Comparison of ENCODE assay signal across 25 mouse cellular contexts in genomic region chr7:99188630-99189029, GRCm38 (mm10). TPM values are rescaled to one million over a fixed set of nuclear protein-coding genes. Genes with fewer than 3 reads are reported as not detected.
A peak's percentile ranks its signal among the peaks of the same experiment; 100 is the strongest.
DNase-seq lines count a peak whose midpoint lies in the region; ATAC-seq and TF ChIP-seq lines count a peak whose summit lies in the region.
"Had no signal": no experiment of that assay in that cellular context is flagged by ENCODE, and none has a peak within 500 bp of the region (broad histone marks: within the 10 kb centered on the region; RNA-seq: fewer than 3 reads in every experiment).

No protein-coding gene starts in this region.

- H3K4me1 ChIP-seq in liver, embryonic 16.5 days (ENCODE audit: control insufficient read depth, low read depth, low read length): peaks cover 15% of the 10 kb centered on the region
- no peaks in the 10 kb centered on the region for H3K4me1 ChIP-seq in forebrain, embryonic 14.5 days (ENCODE audit: control insufficient read depth, insufficient read depth, low read length)
- H3K4me1 ChIP-seq in forebrain, postnatal 0 days (ENCODE audit: insufficient read depth): no peaks in the 10 kb centered on the region
- H3K4me1 ChIP-seq: heart, embryonic 15.5 days; kidney, embryonic 15.5 days; neural tube, embryonic 13.5 days had no signal

- H3K4me3 ChIP-seq in liver, embryonic 16.5 days (ENCODE audit: low read depth, low read length): no peak overlapping the region
- H3K4me3 ChIP-seq in forebrain, embryonic 14.5 days (ENCODE audit: low read depth, low read length): no peak overlapping the region
- no peak overlapping the region for H3K4me3 ChIP-seq in forebrain, postnatal 0 days (ENCODE audit: low read depth, low read length)
- H3K4me3 ChIP-seq: embryonic facial prominence, embryonic 10.5 days; forebrain, embryonic 12.5 days; heart, adult 2 months; heart, embryonic 15.5 days; kidney, embryonic 15.5 days; midbrain, embryonic 10.5 days; neural tube, embryonic 13.5 days had no signal

- ATAC-seq in liver, embryonic 16.5 days (ENCODE audit: low read depth): peak; percentile 66
- ATAC-seq in forebrain, embryonic 14.5 days: no peak
- no peak for ATAC-seq in forebrain, postnatal 0 days
- ATAC-seq: hindbrain, embryonic 16.5 days; intestine, embryonic 16.5 days had no signal

- H3K9ac ChIP-seq in liver, embryonic 16.5 days (ENCODE audit: low read depth, low read length): no peak overlapping the region
- H3K9ac ChIP-seq in forebrain, embryonic 14.5 days (ENCODE audit: low read length): no peak overlapping the region
- no peak overlapping the region for H3K9ac ChIP-seq in forebrain, postnatal 0 days
- H3K9ac ChIP-seq: forebrain, embryonic 12.5 days; heart, embryonic 15.5 days; kidney, embryonic 15.5 days; neural tube, embryonic 13.5 days had no signal

- TF ChIP-seq CTCF in forebrain, postnatal 0 days (IDR thresholded peaks at IDR 0.05; ENCODE audit: low read depth): no peak

- peak overlapping the region; percentile 37 for H3K27ac ChIP-seq in liver, embryonic 16.5 days (ENCODE audit: low read length)
- H3K27ac ChIP-seq in forebrain, embryonic 14.5 days (ENCODE audit: low read depth, low read length): no peak overlapping the region
- no peak overlapping the region for H3K27ac ChIP-seq in forebrain, postnatal 0 days (ENCODE audit: low read depth, low read length)
- H3K27ac ChIP-seq: embryonic facial prominence, embryonic 10.5 days; forebrain, embryonic 12.5 days; heart, adult 2 months; heart, embryonic 15.5 days; kidney, embryonic 15.5 days; midbrain, embryonic 10.5 days; neural tube, embryonic 13.5 days had no signal

- H3K27me3 ChIP-seq in liver, embryonic 16.5 days (ENCODE audit: control insufficient read depth, insufficient read depth, low read depth, low read length): no peaks in the 10 kb centered on the region
- no peaks in the 10 kb centered on the region for H3K27me3 ChIP-seq in forebrain, embryonic 14.5 days (replicated peaks; ENCODE audit: control insufficient read depth, insufficient read depth, low read length)
- no peaks in the 10 kb centered on the region for H3K27me3 ChIP-seq in forebrain, postnatal 0 days (ENCODE audit: insufficient read depth, low read length)

- H3K9me3 ChIP-seq in liver, embryonic 16.5 days (replicated peaks; ENCODE audit: control insufficient read depth, low read length): no peaks in the 10 kb centered on the region
- no peaks in the 10 kb centered on the region for H3K9me3 ChIP-seq in forebrain, embryonic 14.5 days (replicated peaks; ENCODE audit: control insufficient read depth, low read length)
- H3K9me3 ChIP-seq in forebrain, postnatal 0 days (ENCODE audit: low read length): no peaks in the 10 kb centered on the region
- H3K9me3 ChIP-seq: embryonic facial prominence, embryonic 10.5 days; forebrain, embryonic 12.5 days; G1E; heart, embryonic 15.5 days; kidney, embryonic 15.5 days; midbrain, embryonic 10.5 days; neural tube, embryonic 13.5 days had no signal

- DNase-seq in adrenal gland, adult 2 months: peak; percentile 79
- DNase-seq in adrenal gland, postnatal 4 days (ENCODE audit: low spot score in 2 of 2): no peak
- DNase-seq in NIH3T3 (ENCODE audit: low read depth): peak; percentile 13
- DNase-seq in fat pad, adult 2 months (ENCODE audit: extremely low read depth, low read depth, low spot score): peak; percentile 65
- no peak for DNase-seq in forebrain, embryonic 14.5 days (ENCODE audit: low spot score)
- DNase-seq in forebrain, postnatal 0 days: no peak
- DNase-seq in right cerebral cortex, postnatal 14 days: no peak
- DNase-seq: cerebellum, adult 9-10 months; gastrocnemius, postnatal 14 days; lung, postnatal 14 days; thymus, postnatal 36 days had no signal

- H3K4me2 ChIP-seq in liver, embryonic 16.5 days (ENCODE audit: low read depth, low read length): no peak overlapping the region
- no peak overlapping the region for H3K4me2 ChIP-seq in forebrain, embryonic 14.5 days (ENCODE audit: low read length)
- H3K4me2 ChIP-seq in forebrain, postnatal 0 days (ENCODE audit: low read depth): no peak overlapping the region
- H3K4me2 ChIP-seq: forebrain, embryonic 12.5 days; heart, embryonic 15.5 days; kidney, embryonic 15.5 days; neural tube, embryonic 13.5 days had no signal

- WGBS in liver, embryonic 16.5 days (ENCODE audit: insufficient replicate concordance): 57% methylated on average over 6 of the region's 6 CpGs
- 88% methylated on average over 6 of the region's 6 CpGs for WGBS in forebrain, embryonic 14.5 days
- 85% methylated on average over 6 of the region's 6 CpGs for WGBS in forebrain, postnatal 0 days

- H3K36me3 ChIP-seq in liver, embryonic 16.5 days (ENCODE audit: control insufficient read depth, insufficient read depth): no peaks in the 10 kb centered on the region
- no peaks in the 10 kb centered on the region for H3K36me3 ChIP-seq in forebrain, embryonic 14.5 days (ENCODE audit: control insufficient read depth, insufficient read depth, low read length)
- H3K36me3 ChIP-seq in forebrain, postnatal 0 days (ENCODE audit: insufficient read depth): no peaks in the 10 kb centered on the region
- H3K36me3 ChIP-seq: embryonic facial prominence, embryonic 10.5 days; forebrain, embryonic 12.5 days; G1E; heart, embryonic 15.5 days; kidney, embryonic 15.5 days; midbrain, embryonic 10.5 days; neural tube, embryonic 13.5 days had no signal

RNA-seq across cellular contexts. Expression of gene Dgat2, which starts 6.1 kb away (rescaled TPM):
- total RNA-seq in adrenal gland, adult 2 months (2021): 100 to 1,000 TPM; 498 to 599 TPM
- 613 and 819 TPM in 2 replicates for polyA plus RNA-seq in adrenal gland, adult 2 months (2012; rRNA removed)
- 10 to 100 TPM; 34.5 to 55.3 TPM for total RNA-seq in adrenal gland, postnatal 4 days (2021)
- polyA plus RNA-seq in liver, embryonic 16.5 days (2015; fragmentation: Nextera tagmentation; extraction: Ambion mirVana): 168 and 194 TPM in 2 replicates
- 11.9 and 14.9 TPM in 2 replicates for polyA plus RNA-seq in forebrain, embryonic 14.5 days (2014; fragmentation: Nextera tagmentation; extraction: Ambion mirVana)
- total RNA-seq in forebrain, postnatal 0 days (2014; rRNA removed): 37.1 and 41.3 TPM in 2 replicates
- 37.2 and 41.3 TPM in 2 replicates for polyA plus RNA-seq in forebrain, postnatal 0 days (2015; fragmentation: Nextera tagmentation; extraction: Ambion mirVana)

RNA-seq across cellular contexts. Expression of gene Uvrag, which starts 47.7 kb away (rescaled TPM):
- 10 to 100 TPM; 18.5 to 30.0 TPM for total RNA-seq in adrenal gland, adult 2 months (2021)
- 50.4 and 60.6 TPM in 2 replicates for polyA plus RNA-seq in adrenal gland, adult 2 months (2012; rRNA removed)
- total RNA-seq in adrenal gland, postnatal 4 days (2021): 10 to 100 TPM; 32.5 to 43.8 TPM
- 7.6 and 8.2 TPM in 2 replicates for polyA plus RNA-seq in liver, embryonic 16.5 days (2015; fragmentation: Nextera tagmentation; extraction: Ambion mirVana)
- 12.2 and 13.2 TPM in 2 replicates for polyA plus RNA-seq in forebrain, embryonic 14.5 days (2014; fragmentation: Nextera tagmentation; extraction: Ambion mirVana)
- 18.8 and 19.5 TPM in 2 replicates for total RNA-seq in forebrain, postnatal 0 days (2014; rRNA removed)
- 14.8 and 18.6 TPM in 2 replicates for polyA plus RNA-seq in forebrain, postnatal 0 days (2015; fragmentation: Nextera tagmentation; extraction: Ambion mirVana)

RNA-seq across cellular contexts. Expression of gene Mogat2, which starts 49.8 kb away (rescaled TPM):
- total RNA-seq in adrenal gland, adult 2 months (2021): under 1 TPM in 1 of 2 experiments, not detected in 1; 0.37 TPM
- 1.6 and 4.0 TPM in 2 replicates for polyA plus RNA-seq in adrenal gland, adult 2 months (2012; rRNA removed)
- total RNA-seq in adrenal gland, postnatal 4 days (2021): 1 to 10 TPM in 1 of 2 experiments, under 1 TPM in 1; 0.34 to 4.1 TPM
- polyA plus RNA-seq in liver, embryonic 16.5 days (2015; fragmentation: Nextera tagmentation; extraction: Ambion mirVana): 23.8 and 24.9 TPM in 2 replicates
- 3.1 and 3.2 TPM in 2 replicates for polyA plus RNA-seq in forebrain, embryonic 14.5 days (2014; fragmentation: Nextera tagmentation; extraction: Ambion mirVana)
- 0.24 and 0.31 TPM in 2 replicates for total RNA-seq in forebrain, postnatal 0 days (2014; rRNA removed)
- 0.18 and 0.23 TPM in 2 replicates for polyA plus RNA-seq in forebrain, postnatal 0 days (2015; fragmentation: Nextera tagmentation; extraction: Ambion mirVana)
- total RNA-seq: G1E; heart, adult 2 months; layer of hippocampus, postnatal 14 days; left cerebral cortex, postnatal 25 days; monocyte, adult 5-6 weeks had no signal

Comparison
In these comparisons a context has a peak if more than half of its experiments do, and no peak if none do; other contexts are left out.
1. DNase-seq: peak in adrenal gland, adult 2 months (single experiment), NIH3T3 (single experiment) and fat pad, adult 2 months (single experiment); none in adrenal gland, postnatal 4 days (0 of 2), forebrain, embryonic 14.5 days (single experiment), forebrain, postnatal 0 days (single experiment) and right cerebral cortex, postnatal 14 days (single experiment).